Comparison of ENCODE assay signal across 27 mouse cellular contexts in genomic region chr13:44792361-44792892, GRCm38 (mm10).
"Had no signal": no experiment of that assay in that cellular context is flagged by ENCODE, and none has a peak within 500 bp of the region (broad histone marks: within the 10 kb centered on the region; RNA-seq: fewer than 3 reads in every experiment).

No protein-coding gene starts in this region.

- H3K4me3 ChIP-seq: heart, embryonic 10.5 days; heart, embryonic 12.5 days; intestine, embryonic 15.5 days; layer of hippocampus, adult 2 months; left cerebral cortex, adult 2 months; limb, embryonic 10.5 days; limb, embryonic 12.5 days; liver, embryonic 13.5 days; liver, embryonic 15.5 days had no signal

- DNase-seq: gastrocnemius, postnatal 14 days; gastrocnemius, postnatal 36 days; heart, adult 18-20 months; heart, postnatal 10 days; heart, postnatal 36 days; kidney, adult 18-20 months; kidney, adult 8-10 months; kidney, postnatal 10 days; kidney, postnatal 25 days; kidney, postnatal 4 days; liver; liver, embryonic 13.5 days; liver, postnatal 0 days; lung, adult 2 months had no signal

- ATAC-seq: hindbrain, embryonic 16.5 days; inflammation-experienced regulatory T-cells, adult 6 months; intestine, embryonic 15.5 days; intestine, postnatal 0 days; liver, postnatal 0 days had no signal

- H3K9ac ChIP-seq: heart, embryonic 12.5 days; hindbrain, embryonic 14.5 days; intestine, embryonic 15.5 days; limb, embryonic 12.5 days; liver, embryonic 13.5 days; liver, embryonic 15.5 days; liver, postnatal 0 days had no signal

- H3K27ac ChIP-seq: heart, embryonic 10.5 days; hindbrain, embryonic 14.5 days; intestine, embryonic 15.5 days; layer of hippocampus, adult 2 months; left cerebral cortex, adult 2 months; limb, embryonic 12.5 days; liver, embryonic 13.5 days; liver, embryonic 15.5 days had no signal

- H3K9me3 ChIP-seq: heart, embryonic 10.5 days; heart, embryonic 12.5 days; intestine, embryonic 15.5 days; limb, embryonic 10.5 days; limb, embryonic 12.5 days; liver, embryonic 13.5 days; liver, embryonic 15.5 days had no signal

- H3K27me3 ChIP-seq: heart, embryonic 12.5 days; intestine, embryonic 15.5 days; limb, embryonic 12.5 days; liver, embryonic 13.5 days; liver, embryonic 15.5 days had no signal

- H3K4me2 ChIP-seq: heart, embryonic 12.5 days; hindbrain, embryonic 14.5 days; intestine, embryonic 15.5 days; limb, embryonic 12.5 days; liver, embryonic 11.5 days; liver, embryonic 13.5 days; liver, embryonic 15.5 days had no signal

- H3K36me3 ChIP-seq: heart, embryonic 10.5 days; heart, embryonic 12.5 days; intestine, embryonic 15.5 days; limb, embryonic 10.5 days; limb, embryonic 12.5 days; liver, embryonic 13.5 days; liver, embryonic 15.5 days had no signal
